Mouse (Mus musculus) hindlimb bud, embryonic 11.5 days (tissue): ENCODE data around the gene Gys2.
"Not testable (repeated sequence)": the region's sequence is repeated elsewhere in the genome, so short reads cannot be mapped to it uniquely, and the experiment has no call there.

Source experiments
- DNase-seq: peaks from one replicate; pipeline ENCODE4 v3.0.0-alpha.2; 2012; ENCODE audit warnings: low read depth, low spot score; ENCODE audit errors: extremely low spot score

Gys2 gene

GRCm38 (mm10) chr6:142472801-142473203 is at the start of gene Gys2:
TSS of gene Gys2 (minus strand) at chr6:142473109.
- DNase-seq, result no peak

- no peak for DNase-seq
Observed at GRCm38 (mm10) chr6:142521591-142522110, 48.7 kb upstream of the Gys2 start.

DNA sequence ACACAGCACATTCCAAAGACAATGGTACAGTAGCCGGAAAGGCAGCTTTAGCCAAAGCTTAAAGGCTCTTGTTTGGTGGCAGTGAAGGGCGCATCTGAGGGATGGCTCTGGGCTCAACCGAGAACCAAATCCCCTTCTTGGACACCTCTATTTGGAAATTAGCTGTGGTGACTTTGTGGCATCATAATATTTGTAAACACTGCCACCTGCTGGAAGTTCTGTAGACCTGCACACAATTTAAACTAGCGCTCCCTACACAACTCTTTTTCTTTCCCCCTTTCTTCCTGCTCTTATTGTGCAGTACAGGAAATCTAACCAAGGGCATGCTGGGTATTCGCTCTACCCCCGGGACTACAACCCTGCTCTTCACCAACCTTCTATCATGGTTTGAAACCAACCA is 46.2 kb upstream of the Gys2 start:
- peak; percentile 54 for DNase-seq

DNA sequence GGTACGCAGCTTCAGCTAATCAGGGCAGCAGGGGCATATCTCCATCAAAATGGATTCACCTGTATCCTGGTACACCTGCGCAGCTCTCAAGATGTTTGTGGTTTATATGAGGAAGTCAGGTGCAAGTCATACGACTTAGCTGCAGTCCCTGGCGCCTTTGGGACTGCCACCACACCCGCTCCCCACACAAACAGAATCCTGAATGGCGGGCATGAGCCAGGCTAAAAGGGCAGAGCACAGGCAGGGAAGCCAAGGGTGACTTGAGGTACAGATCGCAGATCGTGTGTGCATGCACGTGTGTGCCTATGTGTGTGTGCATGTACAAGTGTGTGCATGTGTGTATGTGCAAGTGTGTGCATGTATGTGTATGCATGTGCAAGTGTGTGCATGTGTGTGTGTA is 42.5 kb upstream of the Gys2 start:
- not testable (repeated sequence) for DNase-seq

DNA sequence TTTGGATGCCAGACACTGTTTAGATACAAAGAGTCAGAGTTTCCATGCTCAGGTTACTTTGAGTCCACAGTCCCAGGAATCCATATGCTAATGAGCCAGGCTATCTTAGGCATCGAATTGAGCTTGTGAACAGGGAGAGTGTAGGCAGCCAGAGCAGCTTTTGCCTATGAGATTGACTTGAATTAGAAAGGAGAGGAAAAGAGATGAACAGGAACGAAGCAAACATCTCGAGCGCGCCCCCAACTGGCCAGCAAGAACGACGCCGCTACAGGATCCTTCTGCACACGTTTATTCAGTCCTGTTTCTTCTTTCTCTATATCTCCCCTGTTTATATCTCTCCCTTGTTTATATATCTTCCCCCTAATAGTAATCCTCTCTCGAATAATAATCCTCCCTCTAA is 42.0 kb upstream of the Gys2 start:
- no peak for DNase-seq

DNA sequence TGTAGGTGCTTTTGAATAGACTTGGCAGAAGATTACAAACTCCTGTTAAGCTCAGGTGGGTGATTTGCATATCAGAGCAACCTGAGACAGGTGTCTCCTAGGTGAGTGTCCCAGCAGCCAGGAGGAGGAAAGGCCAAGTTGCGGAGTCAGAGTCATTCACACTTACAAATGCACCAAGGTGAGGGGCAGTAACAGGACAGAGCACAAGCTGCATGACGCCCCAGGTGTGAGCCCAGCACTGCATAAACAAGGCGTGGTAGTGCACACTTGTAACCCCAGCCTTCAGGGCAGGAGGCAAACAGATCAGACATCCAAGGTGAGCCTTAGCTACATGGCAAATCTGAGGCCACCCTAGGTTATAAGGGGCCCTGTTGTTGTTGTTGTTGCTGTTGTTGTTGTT is 40.0 kb upstream of the Gys2 start:
- DNase-seq, result no peak

DNA sequence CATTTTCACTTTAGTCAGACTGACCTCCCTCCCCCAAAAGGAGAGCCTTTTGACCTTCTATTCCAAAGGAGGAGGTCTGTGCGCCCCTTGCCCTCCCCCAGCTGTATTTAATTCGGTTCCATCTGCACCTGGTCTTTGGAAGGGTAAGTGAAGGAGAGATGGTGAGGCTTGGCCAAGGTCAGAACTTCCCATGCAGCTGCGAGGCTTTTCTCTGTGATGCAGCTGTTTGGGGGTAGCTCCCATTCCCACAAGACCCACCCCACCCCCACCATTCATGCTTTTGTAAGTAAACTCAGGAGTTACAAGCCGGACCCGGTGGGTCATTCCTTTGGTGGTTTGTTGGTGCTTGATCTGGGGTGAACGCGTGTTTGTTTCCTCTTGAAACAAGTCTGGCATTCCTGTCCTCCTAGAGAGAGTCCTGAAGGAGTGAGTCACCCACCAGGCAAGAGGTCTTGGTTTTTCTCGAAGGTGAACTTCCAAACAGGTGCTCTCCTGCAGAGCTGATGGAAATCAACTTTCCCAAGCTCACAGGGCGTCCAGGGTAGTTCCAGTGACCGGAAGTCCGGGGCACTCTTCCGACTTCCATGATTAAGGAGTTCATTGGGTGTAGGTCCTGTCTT is 38.7 kb upstream of the Gys2 start:
- DNase-seq, result no peak

DNA sequence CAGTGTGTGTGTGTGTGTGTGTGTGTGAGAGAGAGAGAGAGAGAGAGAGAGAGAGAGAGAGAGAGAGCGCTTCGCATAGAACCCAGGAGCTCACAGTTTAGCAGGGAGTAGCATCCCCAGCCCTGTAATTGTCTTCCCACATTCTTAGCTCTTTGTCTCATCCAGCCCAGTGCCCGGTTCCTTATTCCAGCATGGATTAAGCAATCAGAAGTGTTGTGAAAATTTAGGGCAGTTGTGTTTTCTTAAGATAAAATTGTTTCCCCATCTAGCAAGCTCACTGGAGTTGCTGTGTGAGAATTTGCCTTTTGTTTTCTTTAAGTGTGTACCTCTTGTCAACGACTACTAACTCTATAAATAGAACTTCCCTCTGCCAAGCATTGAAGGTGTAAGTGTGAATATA is 35.8 kb upstream of the Gys2 start:
- no peak for DNase-seq

DNA sequence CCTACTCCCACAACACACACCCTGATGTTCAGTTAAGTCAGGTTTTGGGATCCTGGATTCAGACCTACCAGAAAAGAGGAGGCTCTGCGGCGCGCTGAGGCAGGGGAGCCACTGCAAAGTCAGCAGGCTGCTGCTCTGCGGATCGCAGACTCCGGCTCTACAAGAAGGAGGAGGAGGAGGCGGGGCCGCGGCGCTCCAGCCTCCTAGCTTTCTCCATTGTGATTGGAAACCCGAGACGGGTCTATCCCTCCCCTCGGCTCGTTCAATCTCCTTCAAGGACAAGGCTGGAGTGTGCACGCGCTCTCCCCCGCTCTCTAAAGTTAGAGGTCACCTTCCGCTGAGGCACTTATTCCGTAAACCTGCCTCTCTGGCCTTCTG is 34.9 kb upstream of the Gys2 start, which contains the start of gene Ldhb:
Gene Ldhb (minus strand): TSS at position 173 of the 378 bp plus-strand sequence.
- peak; percentile 72 for DNase-seq

- DNase-seq, result no peak
Observed at GRCm38 (mm10) chr6:142507033-142507784, 34.3 kb upstream of the Gys2 start.

DNA sequence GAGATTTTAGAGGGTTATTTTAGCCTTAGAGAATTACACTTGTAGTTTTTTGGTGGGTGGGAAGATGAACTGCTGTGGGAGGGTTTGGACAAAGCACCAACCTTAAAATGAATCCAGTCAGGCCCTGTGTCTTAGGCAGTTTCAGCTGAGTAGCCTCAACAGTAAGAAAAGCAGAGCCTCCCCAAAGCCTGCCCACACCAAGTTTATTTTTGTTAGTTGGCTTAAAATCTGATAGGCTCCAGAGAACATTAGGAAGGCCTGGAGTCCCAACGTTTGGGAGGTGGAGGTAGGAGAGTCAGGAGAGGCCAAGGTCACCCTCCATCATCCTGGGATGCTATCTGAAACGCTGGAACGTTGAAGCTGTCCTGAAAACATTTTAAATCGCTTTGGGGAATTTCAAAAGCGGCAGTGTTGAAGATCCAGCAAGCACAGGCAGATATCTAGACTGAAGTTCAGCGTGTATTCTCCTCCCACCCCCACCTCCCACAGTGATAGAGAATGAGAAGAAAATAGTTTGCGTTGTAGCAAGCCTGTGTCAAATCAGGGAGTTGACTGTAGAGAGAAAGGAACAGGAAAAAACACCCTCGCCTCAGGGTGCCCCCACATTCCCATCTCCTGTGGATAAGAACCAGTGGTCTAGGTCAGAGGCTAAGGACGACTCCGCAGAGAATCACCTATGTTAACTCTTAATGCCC is 33.6 kb upstream of the Gys2 start:
- DNase-seq, result no peak

DNA sequence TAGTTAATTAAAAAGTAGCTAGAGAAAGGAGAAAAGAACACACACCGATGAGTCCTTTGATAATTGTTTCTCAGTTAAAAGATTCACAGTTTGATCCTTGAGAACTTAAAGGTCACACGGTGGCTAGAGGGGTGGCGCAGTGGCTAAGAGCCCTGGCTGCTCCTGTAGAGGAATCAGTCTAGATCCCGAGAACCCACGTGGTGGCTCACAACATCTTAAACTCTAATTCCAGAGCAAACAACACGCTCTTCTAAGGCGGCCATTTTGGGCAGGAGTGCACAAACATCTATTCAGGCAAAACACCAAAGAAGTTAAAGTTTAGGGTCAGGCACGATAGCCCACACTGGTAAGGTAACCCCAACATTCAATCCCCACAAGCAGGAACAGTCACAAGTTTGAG is 30.7 kb upstream of the Gys2 start:
- no peak for DNase-seq

DNA sequence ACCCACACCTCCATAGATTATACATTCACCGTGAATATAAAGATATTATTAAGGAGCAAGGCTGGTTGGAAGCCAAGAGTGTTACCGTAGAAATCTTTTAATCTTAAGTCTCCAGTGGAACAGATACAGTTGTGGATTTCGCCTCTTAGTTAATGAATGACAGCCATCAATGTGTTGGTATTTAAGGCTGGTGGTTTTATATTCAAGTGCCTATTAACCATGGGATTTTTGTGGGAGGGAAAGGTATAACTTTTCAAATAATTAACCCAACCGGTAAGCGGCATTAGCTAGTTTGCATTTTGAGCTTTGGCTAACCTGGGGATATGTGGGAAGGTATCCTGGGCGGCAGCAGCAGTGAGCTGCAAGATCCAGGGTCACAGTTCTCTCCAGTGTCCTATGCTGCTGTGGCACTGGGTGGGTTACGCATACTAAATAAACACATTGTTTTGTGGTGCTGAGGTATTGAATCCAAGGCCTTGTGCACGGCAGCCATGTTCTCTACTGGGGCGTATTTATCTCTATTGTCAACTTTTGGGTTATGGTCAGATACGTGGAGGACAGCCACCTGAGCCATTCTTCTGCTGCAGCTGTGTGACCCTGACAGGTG is 29.7 kb upstream of the Gys2 start:
- DNase-seq, result no peak

GRCm38 (mm10) chr6:142490114-142490513 is 17.2 kb upstream of the Gys2 start:
- DNase-seq, result not testable (repeated sequence)

GRCm38 (mm10) chr6:142487638-142488037 is 14.7 kb upstream of the Gys2 start:
- no peak for DNase-seq

- DNase-seq, result no peak
Observed at GRCm38 (mm10) chr6:142485478-142486123, 12.7 kb upstream of the Gys2 start.

- no peak for DNase-seq
Observed at GRCm38 (mm10) chr6:142477239-142477638, 4.3 kb upstream of the Gys2 start.

GRCm38 (mm10) chr6:142471141-142471540 is 1.8 kb downstream of the Gys2 start:
- DNase-seq, result no peak

- DNase-seq, result no peak
Observed at GRCm38 (mm10) chr6:142469602-142470001, 3.3 kb downstream of the Gys2 start.

DNA sequence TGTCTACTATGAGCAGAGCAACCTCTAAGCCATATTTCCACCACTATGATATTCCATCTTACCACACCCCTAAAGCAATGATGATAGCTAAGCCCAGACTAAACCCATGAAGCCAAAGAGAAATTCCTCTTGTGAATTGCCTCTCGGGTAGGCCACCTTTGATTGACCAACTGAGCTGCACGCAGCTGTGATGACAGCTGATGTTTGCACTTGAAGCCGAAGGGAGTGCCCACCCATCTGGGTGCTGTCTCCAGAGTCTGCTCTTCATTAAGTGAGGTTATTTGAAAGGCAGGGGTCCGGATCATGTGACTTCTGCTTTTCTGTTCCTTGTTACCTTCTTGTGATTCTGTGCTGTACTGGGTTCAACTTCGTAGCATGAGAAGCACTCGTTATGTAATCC is 10.7 kb downstream of the Gys2 start:
- DNase-seq, result no peak
